Mouse (Mus musculus) liver, embryonic 16.5 days (tissue): ENCODE measurements around the gene Tapbpl. TPM values are rescaled to one million over a fixed set of nuclear protein-coding genes. Genes with fewer than 3 reads are reported as not detected.

Source experiments
- ATAC-seq: fragments of 200-750 bp; cut with Nextera tagmentation; 2 replicates; pipeline ENCODE4 v1.8.0; 2017; ENCODE audit warnings: low read depth, mild to moderate bottlenecking, moderate number of reproducible peaks, moderate library complexity
- H3K27ac ChIP-seq: fragments of 300-500 bp; sonication (generic); 2 replicates; pipeline ENCODE4 v1.5.1; 2014; ENCODE audit warnings: mild to moderate bottlenecking, low read length
- H3K27me3 ChIP-seq: fragments of 300-500 bp; sonication (generic); 2 replicates; pipeline ENCODE4 v1.6.1; 2014; ENCODE audit warnings: low read depth, low read length, mixed read lengths; ENCODE audit not compliant: control insufficient read depth, insufficient read depth
- H3K36me3 ChIP-seq: fragments of 300-500 bp; sonication (generic); 2 replicates; pipeline ENCODE4 v1.6.1; 2014; ENCODE audit warnings: mild to moderate bottlenecking; ENCODE audit not compliant: control insufficient read depth, insufficient read depth
- H3K4me1 ChIP-seq: fragments of 300-500 bp; sonication (generic); 2 replicates; pipeline ENCODE4 v1.6.1; 2014; ENCODE audit warnings: low read depth, low read length, mixed read lengths; ENCODE audit not compliant: control insufficient read depth
- H3K4me2 ChIP-seq: fragments of 300-500 bp; sonication (generic); 2 replicates; pipeline ENCODE4 v1.6.1; 2014; ENCODE audit warnings: low read depth, low read length, mixed read lengths
- H3K4me3 ChIP-seq: fragments of 300-500 bp; sonication (generic); 2 replicates; pipeline ENCODE4 v1.5.1; 2014; ENCODE audit warnings: low read depth, mild to moderate bottlenecking, low read length
- H3K9ac ChIP-seq: fragments of 300-500 bp; sonication (generic); 2 replicates; pipeline ENCODE4 v1.6.1; 2014; ENCODE audit warnings: low read depth, low read length
- H3K9me3 ChIP-seq: fragments of 300-500 bp; sonication (generic); replicated peaks from 2 replicates; pipeline ENCODE4 v1.6.1; 2016; ENCODE audit warnings: low read length; ENCODE audit not compliant: control insufficient read depth
- WGBS: fragments of 180-500 bp; shearing (Covaris S2); extraction: QIAGEN DNeasy Blood & Tissue Kit; methylation state at CpG from one replicate; pipeline ENCODE4 v1.1.7; 2014; ENCODE audit not compliant: insufficient replicate concordance; 5-methylcytosine and 5-hydroxymethylcytosine counted together
- polyA plus RNA-seq: library from polyadenylated mRNA; unstranded; fragments of >200 nt; fragmentation: Nextera tagmentation; extraction: Ambion mirVana; gene quantifications from 2 replicates; pipeline ENCODE4 v1.2.1, GENCODE M21; 2015

Tapbpl gene
- polyA plus RNA-seq, 1 experiment from 2014 or later = 9.7 TPM

DNA sequence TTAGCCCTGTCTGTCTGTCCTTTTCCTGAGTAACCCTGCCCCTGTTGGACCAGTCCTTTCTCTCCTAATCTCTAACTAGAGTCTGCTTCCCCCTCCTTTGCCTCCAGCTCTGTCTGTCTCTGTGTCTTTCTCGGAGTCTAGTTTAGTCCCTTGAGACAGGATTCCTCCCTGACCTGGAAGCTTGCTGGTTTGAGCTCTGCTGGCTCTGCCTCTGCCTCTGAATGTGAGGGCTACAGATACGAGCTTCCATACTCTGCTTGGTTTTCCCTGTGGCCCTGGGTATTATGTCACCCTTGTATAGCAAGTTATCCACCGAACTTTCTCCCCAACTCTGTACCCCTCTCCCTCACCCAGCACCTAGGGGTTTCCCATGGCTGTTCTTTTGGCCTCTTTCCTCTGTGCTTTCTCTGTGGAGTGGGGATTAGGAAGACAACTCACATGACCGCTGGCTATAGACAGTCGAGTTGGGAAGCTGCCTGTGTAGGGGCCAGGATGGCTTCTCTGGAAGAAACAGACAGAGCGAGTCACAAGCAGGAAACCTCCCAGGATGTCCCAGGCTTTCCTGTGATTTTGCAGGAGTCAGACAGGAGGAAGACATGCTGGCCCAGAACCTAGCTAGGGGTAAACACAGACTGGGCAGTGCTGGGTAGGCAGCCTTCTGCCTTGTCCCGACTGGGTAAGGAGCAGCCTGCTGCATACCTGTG lies 2.3 kb upstream of the Tapbpl start:
- no peak for ATAC-seq
- Histone ChIP-seq H3K4me2 (no peak overlapping the region), H3K4me1 (peaks cover 14% of the 10 kb centered on the region), H3K9ac (no peak overlapping the region), H3K27me3 (no peaks in the 10 kb centered on the region), H3K9me3 (no peaks in the 10 kb centered on the region), H3K36me3 (no peaks in the 10 kb centered on the region), H3K4me3 (no peak overlapping the region), H3K27ac (0 out of 2 replicates have a peak overlapping the region, but pooled peaks have one; percentile 12)
- WGBS = 46% methylated on average over 7 of the region's 7 CpGs

DNA sequence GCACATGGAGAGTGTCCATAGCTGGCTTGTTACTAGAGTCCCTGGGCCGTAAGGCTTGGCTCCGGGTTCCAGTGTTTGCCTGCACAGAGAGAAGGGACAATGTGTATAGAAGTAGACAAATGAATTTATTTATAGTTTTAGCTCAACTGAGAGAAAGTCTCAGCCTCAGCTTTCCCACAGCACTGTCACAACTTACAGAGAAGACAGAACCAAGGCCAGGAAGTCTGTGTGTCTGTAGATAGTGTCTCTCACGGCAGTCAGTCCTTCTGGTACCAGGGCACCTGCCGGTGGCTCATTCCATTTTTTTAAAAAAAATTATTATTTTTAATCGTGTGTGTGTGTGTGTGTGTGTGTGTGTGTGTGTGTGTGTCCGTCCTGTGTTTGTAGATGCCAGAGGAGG lies 856 bp upstream of the Tapbpl start:
- Histone ChIP-seq H3K4me2 (peak overlapping the region; percentile 79), H3K9ac (no peak overlapping the region), H3K9me3 (no peaks in the 10 kb centered on the region), H3K4me3 (no peak overlapping the region), H3K27me3 (no peaks in the 10 kb centered on the region), H3K27ac (no peak overlapping the region), H3K36me3 (no peaks in the 10 kb centered on the region), H3K4me1 (peaks cover 14% of the 10 kb centered on the region)
- 27% methylated on average over 6 of the region's 6 CpGs for WGBS
- ATAC-seq = no peak

DNA sequence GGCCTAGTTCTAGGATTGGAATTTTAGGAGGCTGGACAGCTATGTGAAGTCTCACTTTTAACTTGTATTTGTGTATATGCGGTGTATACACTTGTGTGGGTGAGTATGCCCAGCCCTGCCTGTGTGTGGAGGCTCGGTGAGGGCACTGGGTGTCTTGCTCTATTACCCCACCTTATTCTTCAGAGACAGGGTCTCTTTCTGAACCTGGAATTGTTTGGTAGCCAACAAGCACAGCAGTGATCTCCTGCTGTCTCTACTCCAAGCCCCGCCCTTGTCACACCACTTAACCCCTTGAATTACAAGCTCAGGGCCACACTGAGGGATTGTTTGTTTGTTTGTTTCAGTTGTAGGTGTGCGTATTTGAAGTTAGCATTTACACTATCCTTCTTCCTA lies 381 bp upstream of the Tapbpl start:
- ATAC-seq = peak; percentile 35
- Histone ChIP-seq H3K27ac (peak overlapping the region; percentile 88), H3K9me3 (no peaks in the 10 kb centered on the region), H3K4me3 (peak overlapping the region; percentile 75), H3K27me3 (no peaks in the 10 kb centered on the region), H3K9ac (peak overlapping the region; percentile 75), H3K36me3 (no peaks in the 10 kb centered on the region), H3K4me2 (peak overlapping the region; percentile 79), H3K4me1 (peaks cover 14% of the 10 kb centered on the region)
- WGBS = 19% methylated on average over 4 of the region's 4 CpGs

DNA sequence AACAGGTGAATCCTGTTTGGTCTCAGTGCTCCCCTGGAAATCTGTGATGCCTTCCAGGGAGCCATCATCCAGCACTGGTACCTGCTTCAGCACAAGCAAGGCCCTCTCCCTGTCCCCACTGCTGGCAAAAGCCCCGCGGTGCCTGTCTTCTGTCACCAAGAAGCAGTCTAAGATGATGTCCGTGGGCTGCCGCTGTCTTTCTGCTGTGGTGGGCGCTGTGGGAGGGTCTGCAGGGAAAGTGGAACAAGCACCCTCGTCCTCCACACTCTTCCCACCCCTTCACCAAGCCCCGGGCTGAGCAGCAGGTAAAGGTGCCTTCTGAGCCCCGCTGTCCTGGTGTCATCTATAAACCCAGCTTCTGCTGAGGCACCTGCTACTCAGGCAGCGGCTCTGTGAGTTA lies 1.1 kb downstream of the Tapbpl start:
- H3K4me3 ChIP-seq = peak overlapping the region; percentile 75

GRCm38 (mm10) chr6:125225518-125226115 lies 6.0 kb downstream of the Tapbpl start:
- Histone ChIP-seq H3K9ac (no peak overlapping the region), H3K36me3 (0 out of 2 replicates have a peak, but pooled peaks cover 2% of the 10 kb centered on the region), H3K4me3 (no peak overlapping the region), H3K27ac (no peak overlapping the region), H3K27me3 (no peaks in the 10 kb centered on the region), H3K4me1 (peaks cover 2% of the 10 kb centered on the region), H3K4me2 (no peak overlapping the region), H3K9me3 (no peaks in the 10 kb centered on the region)
- WGBS = 69% methylated on average over 5 of the region's 5 CpGs
- ATAC-seq = no peak

More for the DNA sequence above, 1.1 kb downstream of the Tapbpl start:
- WGBS = 62% methylated on average over 9 of the region's 9 CpGs
- Histone ChIP-seq H3K9ac (0 out of 2 replicates have a peak overlapping the region, but pooled peaks have one; percentile 75), H3K4me1 (peaks cover 14% of the 10 kb centered on the region), H3K9me3 (no peaks in the 10 kb centered on the region), H3K27ac (no peak overlapping the region; the same call in 1 of the 2 replicates), H3K36me3 (0 out of 2 replicates have a peak, but pooled peaks cover 2% of the 10 kb centered on the region), H3K4me2 (peak overlapping the region; percentile 79), H3K27me3 (no peaks in the 10 kb centered on the region)
- ATAC-seq = no peak

GRCm38 (mm10) chr6:125222577-125222976 lies 9.1 kb downstream of the Tapbpl start:
- no peak for ATAC-seq
- no peaks in the 10 kb centered on the region for H3K9me3 ChIP-seq

GRCm38 (mm10) chr6:125222146-125222545 lies 9.5 kb downstream of the Tapbpl start:
- ATAC-seq = no peak
- no peaks in the 10 kb centered on the region for H3K9me3 ChIP-seq
- H3K4me1 ChIP-seq = no peaks in the 10 kb centered on the region
- 38% methylated on average over 2 of the region's 2 CpGs for WGBS
- 0 out of 2 replicates have a peak, but pooled peaks cover 2% of the 10 kb centered on the region for H3K36me3 ChIP-seq
- no peak overlapping the region for H3K4me2 ChIP-seq
- H3K4me3 ChIP-seq = no peak overlapping the region
- no peak overlapping the region for H3K27ac ChIP-seq
- H3K27me3 ChIP-seq = no peaks in the 10 kb centered on the region
- no peak overlapping the region for H3K9ac ChIP-seq

More at GRCm38 (mm10) chr6:125222577-125222976, 9.1 kb downstream of the Tapbpl start:
- Histone ChIP-seq H3K4me3 (no peak overlapping the region), H3K4me1 (no peaks in the 10 kb centered on the region), H3K9ac (no peak overlapping the region), H3K27me3 (no peaks in the 10 kb centered on the region), H3K27ac (no peak overlapping the region), H3K4me2 (no peak overlapping the region), H3K36me3 (0 out of 2 replicates have a peak, but pooled peaks cover 2% of the 10 kb centered on the region)
- WGBS = 59% methylated on average over 3 of the region's 3 CpGs

GRCm38 (mm10) chr6:125221115-125221745 lies 10.4 kb downstream of the Tapbpl start:
- Histone ChIP-seq H3K4me3 (no peak overlapping the region), H3K4me1 (peaks cover 6% of the 10 kb centered on the region), H3K27ac (no peak overlapping the region), H3K36me3 (no peaks in the 10 kb centered on the region), H3K9ac (no peak overlapping the region), H3K27me3 (no peaks in the 10 kb centered on the region), H3K9me3 (no peaks in the 10 kb centered on the region), H3K4me2 (no peak overlapping the region)
- 86% methylated on average over 20 of the region's 20 CpGs for WGBS
- ATAC-seq = no peak

GRCm38 (mm10) chr6:125218963-125219362 lies 12.7 kb downstream of the Tapbpl start:
- WGBS = 55% methylated on average over 4 of the region's 4 CpGs
- no peaks in the 10 kb centered on the region for H3K36me3 ChIP-seq
- peaks cover 10% of the 10 kb centered on the region for H3K4me1 ChIP-seq

More at GRCm38 (mm10) chr6:125218963-125219362, 12.7 kb downstream of the Tapbpl start:
- no peaks in the 10 kb centered on the region for H3K27me3 ChIP-seq
- no peak overlapping the region for H3K27ac ChIP-seq
- no peak overlapping the region for H3K4me3 ChIP-seq
- H3K9me3 ChIP-seq = no peaks in the 10 kb centered on the region
- no peak overlapping the region for H3K9ac ChIP-seq
- no peak for ATAC-seq
- H3K4me2 ChIP-seq = no peak overlapping the region
